Mouse (Mus musculus): ENCODE measurements around the gene Slc38a2. TPM values are rescaled to one million over a fixed set of nuclear protein-coding genes. Genes with fewer than 3 reads are reported as not detected.

The Slc38a2 gene
- polyA plus RNA-seq, 1 experiment from 2014 or later = 148 TPM

DNA sequence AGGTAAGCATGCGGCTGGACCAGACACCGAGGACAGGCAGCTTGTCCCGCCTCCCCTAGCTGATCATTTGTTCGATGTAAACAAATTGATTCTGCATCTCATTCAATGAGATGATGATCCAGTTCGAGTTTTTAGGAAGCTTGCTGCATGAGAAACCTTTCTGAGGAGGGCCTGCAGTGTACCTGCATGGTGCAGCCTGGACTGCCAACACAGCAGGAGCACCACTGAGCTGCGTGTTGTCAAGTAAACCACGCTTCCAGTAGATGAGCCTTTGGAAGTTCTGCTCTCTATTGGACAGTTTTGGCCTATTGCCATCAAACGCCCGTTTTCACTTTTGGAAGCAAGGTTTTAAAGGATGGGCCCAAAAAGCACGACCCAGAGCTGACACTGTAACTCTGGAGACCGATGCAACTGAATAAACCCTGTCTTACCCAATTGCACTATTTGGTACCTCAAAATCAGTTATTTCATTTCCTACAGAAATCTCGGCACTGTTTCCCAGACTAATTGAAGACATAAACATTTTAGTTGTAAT lies 10.7 kb downstream of the Slc38a2 start:
- POLR2A ChIA-PET = no interaction called here
- no peak for DNase-seq (ENCODE audit: low read depth, low spot score)
- CTCF ChIA-PET = interaction anchor here (0.6 to 1.7 kb wide), 2 partner anchors 22 to 157 kb away, joined by 3 read pairs; no protein-coding TSS in a partner anchor
- in situ Hi-C loops (cut with MboI; ENCODE audit: low pct_unique_long_range_greater_than_20kb) = no loop called here
- TF ChIP-seq CTCF (IDR thresholded peaks at IDR 0.05) = no peak
- H3K27me3 ChIP-seq = no peaks in the 10 kb centered on the region
- ATAC-seq = no peak

DNA sequence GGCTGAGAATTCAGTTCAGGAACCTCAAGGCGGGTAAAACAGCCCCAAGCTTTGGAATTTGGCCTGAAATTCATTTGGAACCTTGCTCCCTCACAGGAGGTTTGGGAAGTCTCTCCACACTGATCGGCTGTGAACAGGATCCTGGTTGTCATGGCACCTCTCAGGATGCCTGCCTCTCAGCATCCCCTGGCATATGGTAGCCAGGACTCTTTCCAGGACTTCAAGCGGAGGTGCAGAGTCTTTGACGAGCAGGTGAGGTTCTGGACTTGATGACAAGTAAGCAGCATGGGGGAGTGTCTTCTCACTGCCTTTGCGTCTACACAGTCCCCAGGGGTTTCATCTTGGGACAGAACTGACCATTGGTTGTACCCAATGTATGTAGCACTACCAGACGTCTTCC lies 11.5 kb downstream of the Slc38a2 start:
- ChIA-PET POLR2A (no interaction called here), CTCF (interaction anchor here (1.4 to 1.7 kb wide), 2 partner anchors 21 to 249 kb away, joined by 3 to 5 read pairs; no protein-coding TSS in a partner anchor)
- no peak for TF ChIP-seq CTCF (IDR thresholded peaks at IDR 0.05)
- in situ Hi-C loops (cut with MboI; ENCODE audit: low pct_unique_long_range_greater_than_20kb) = no loop called here
- DNase-seq (ENCODE audit: low read depth, low spot score) (no peak), ATAC-seq (no peak)
- H3K27me3 ChIP-seq = no peaks in the 10 kb centered on the region

DNA sequence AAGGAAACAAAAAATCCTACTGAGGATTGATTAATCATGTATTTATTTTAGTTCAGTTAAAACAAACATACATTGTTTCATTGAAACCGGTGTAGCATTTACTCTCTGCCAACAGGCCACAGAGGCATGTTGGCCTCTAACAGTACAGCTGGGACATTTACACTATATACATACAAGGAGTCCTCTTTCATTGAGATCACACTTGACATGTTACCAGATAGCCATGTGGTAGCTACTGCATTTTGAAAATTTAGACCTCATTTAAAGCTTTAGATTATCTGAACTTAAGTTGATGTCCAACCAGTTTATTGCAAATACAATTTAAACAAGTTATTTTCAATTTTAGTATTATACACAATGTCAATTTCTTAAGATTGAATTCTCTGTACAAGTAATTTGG lies 12.2 kb downstream of the Slc38a2 start:
- no peak for TF ChIP-seq CTCF (IDR thresholded peaks at IDR 0.05)
- no peak for DNase-seq (ENCODE audit: low read depth, low spot score)
- CTCF ChIA-PET = interaction anchor here (1.4 to 1.6 kb wide), 2 partner anchors 135 to 249 kb away, joined by 4 to 5 read pairs; no protein-coding TSS in a partner anchor
- in situ Hi-C loops (cut with MboI; ENCODE audit: low pct_unique_long_range_greater_than_20kb) = no loop called here
- ATAC-seq = no peak
- no peaks in the 10 kb centered on the region for H3K27me3 ChIP-seq
- POLR2A ChIA-PET = interaction anchor here (2.1 kb wide), 1 partner anchor 10 kb away, joined by 9 read pairs; no protein-coding TSS in a partner anchor

DNA sequence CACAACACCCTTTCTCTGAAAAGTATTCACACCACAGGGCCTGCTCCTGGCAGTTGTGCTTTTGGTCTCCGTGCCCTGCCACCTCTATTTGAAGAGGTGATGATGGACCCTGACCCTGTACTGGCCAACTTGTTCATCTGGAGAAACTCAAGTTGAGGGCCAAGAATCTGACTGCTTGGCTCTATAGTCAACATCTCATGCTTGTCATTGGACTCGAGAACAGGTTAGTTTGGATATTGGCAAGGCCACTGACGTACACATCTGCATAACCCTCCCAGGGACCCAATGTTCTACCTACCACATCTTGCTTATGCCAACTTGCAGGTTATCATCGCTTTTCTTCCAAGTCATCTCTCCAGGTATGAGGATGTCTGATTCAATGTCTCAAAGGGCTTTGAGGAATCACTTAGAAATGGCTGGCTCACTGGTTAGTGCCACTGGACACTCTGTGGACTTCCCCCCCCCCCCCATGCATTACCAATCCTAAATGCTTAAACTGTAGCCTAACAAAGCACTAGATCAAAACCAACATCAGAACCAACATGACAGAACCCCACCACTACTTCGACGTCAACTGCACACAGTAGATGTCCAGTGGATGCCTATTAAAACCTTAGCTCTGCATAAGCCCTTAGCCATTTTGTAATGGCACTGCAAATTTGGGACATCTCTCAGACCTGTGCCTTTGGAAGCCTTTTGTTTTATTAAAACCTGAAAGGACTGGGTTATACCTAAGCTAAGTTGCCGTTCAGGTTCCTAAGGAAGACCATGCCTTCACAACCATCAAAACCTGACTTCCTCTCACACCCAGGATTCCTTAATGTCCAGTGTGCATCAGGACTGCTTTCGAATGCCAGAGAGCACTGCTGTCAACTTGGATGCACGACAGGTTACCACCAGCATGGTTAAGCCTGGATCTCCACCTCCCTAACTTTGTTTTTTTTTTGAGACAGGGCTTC lies 13.1 kb downstream of the Slc38a2 start:
- in situ Hi-C loops (cut with MboI; ENCODE audit: low pct_unique_long_range_greater_than_20kb) = no loop called here
- H3K27me3 ChIP-seq = no peaks in the 10 kb centered on the region
- ChIA-PET CTCF (interaction anchor here (1.4 to 1.6 kb wide), 2 partner anchors 134 to 250 kb away, joined by 4 to 5 read pairs; no protein-coding TSS in a partner anchor), POLR2A (interaction anchor here (0.6 to 2.1 kb wide), 3 partner anchors 9 to 24 kb away, joined by 4 to 9 read pairs (median 4); no protein-coding TSS in a partner anchor)
- no peak for ATAC-seq
- TF ChIP-seq CTCF (IDR thresholded peaks at IDR 0.05) = no peak
- no peak for DNase-seq (ENCODE audit: low read depth, low spot score)

DNA sequence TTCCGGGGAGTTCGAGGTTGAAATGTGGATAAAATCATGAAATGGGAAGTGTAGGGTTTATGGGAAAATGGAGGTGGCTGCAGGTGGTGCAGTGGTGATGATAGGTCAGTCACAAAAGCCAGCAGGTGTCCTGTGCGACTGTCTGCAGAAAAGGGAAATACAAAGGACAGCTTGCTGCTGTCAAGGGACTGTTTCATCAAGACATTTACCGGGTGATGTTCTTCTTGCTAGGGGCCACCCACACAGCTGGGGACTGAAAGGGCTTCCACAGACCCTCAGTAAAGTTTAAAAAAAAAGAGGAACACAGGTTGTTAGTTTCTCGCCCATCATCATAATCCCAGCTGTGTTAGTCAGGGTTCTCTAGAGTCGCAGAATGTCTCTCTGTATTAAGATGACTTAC lies 14.3 kb downstream of the Slc38a2 start:
- H3K27me3 ChIP-seq = no peaks in the 10 kb centered on the region
- in situ Hi-C loops (cut with MboI; ENCODE audit: low pct_unique_long_range_greater_than_20kb) = no loop called here
- TF ChIP-seq CTCF (IDR thresholded peaks at IDR 0.05) = no peak
- ATAC-seq (no peak), DNase-seq (ENCODE audit: low read depth, low spot score) (no peak)
- ChIA-PET CTCF (interaction anchor here (0.6 to 1.6 kb wide), 3 partner anchors 9 to 1152 kb away, joined by 3 read pairs; no protein-coding TSS in a partner anchor), POLR2A (interaction anchor here (0.6 kb wide), 1 partner anchor 220 kb away, joined by 3 read pairs; no protein-coding TSS in a partner anchor)

DNA sequence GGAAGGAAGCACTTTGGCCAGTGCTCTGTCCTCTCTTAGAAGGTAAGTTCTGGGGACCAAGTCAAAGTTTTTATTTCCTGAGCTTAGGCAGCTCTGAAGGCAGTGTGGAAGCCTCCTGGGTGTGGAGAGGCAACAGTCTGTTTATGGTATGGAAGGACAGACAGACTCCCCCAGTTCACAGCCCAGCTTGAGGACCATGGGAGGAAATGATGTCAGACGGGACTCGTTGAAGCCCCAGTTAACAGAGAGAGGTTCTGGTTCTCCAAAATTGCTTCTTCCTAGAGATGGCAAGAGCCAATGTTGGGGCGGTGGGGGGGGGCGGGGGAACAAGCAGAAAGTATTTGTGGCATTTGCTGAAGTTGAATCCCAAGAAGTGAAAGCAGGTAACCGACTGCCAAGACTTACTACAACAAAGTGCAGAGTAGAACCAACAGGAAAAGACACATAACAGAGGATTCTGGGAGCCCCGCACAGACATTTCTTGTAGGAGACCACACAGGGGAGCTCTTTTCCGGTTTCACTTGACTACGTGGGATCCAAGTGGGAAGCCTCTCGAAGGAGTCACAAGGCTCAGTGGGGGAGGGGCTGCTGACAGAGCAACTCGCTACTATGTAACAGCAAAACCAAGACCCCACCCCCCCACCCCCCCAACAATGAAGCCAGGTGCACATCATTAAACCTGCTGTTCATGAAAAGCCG lies 15.2 kb downstream of the Slc38a2 start:
- in situ Hi-C loops (cut with MboI; ENCODE audit: low pct_unique_long_range_greater_than_20kb) = no loop called here
- ChIA-PET CTCF (interaction anchor here (1.6 kb wide), 1 partner anchor 46 kb away, joined by 3 read pairs; no protein-coding TSS in a partner anchor), POLR2A (interaction anchor here (0.7 kb wide), 1 partner anchor 221 kb away, joined by 3 read pairs; no protein-coding TSS in a partner anchor)
- DNase-seq (ENCODE audit: low read depth, low spot score) = no peak
- no peaks in the 10 kb centered on the region for H3K27me3 ChIP-seq
- no peak for TF ChIP-seq CTCF (IDR thresholded peaks at IDR 0.05)
- ATAC-seq = no peak

DNA sequence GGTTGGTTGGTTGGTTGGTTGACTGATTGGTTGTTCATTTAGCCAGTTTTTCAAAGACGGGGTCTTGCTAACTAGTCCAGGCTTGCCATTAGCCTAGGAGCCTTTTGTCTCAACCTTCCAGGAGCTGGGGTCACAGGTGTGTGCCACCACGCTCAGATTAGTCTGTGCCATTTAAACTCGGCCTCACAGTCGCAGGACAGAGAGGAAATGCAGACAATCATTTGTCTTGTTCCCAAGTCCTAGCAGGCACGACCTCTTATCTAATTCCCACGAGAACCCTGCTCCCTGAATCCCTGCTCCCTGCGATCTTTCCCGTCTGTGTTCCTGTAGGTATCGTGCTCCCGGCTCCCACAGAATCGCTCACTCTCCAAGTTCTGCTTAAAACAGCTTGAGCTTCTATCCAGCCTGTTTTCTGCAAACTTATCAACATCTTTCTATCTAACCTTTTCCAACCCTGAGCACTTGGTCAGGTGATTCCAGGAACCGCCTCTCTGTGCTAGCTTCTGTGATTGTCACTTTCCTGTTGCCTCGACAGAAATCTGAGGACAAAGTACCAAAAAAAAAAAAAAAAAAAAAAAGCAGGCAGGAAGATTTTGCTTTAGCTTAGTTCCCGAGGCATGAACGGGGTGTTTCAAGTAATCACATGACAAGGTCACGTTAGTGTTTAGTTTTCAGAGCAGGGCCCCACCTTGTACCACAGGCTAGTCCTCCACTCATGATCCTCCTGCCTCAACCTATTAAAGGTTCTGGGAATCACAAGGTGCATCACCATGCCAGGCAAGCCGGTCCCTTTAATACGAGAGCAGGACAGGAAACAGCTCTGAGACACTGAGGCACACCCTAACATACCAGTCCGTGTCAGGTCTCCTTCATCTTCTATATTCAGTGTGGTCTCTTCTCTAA lies 20.4 kb downstream of the Slc38a2 start:
- DNase-seq (ENCODE audit: low read depth, low spot score) = no peak
- no peak for TF ChIP-seq CTCF (IDR thresholded peaks at IDR 0.05)
- in situ Hi-C loops (cut with MboI; ENCODE audit: low pct_unique_long_range_greater_than_20kb) = no loop called here
- ChIA-PET CTCF (interaction anchor here (1.6 to 1.7 kb wide), 2 partner anchors 12 to 13 kb away, joined by 3 read pairs; no protein-coding TSS in a partner anchor), POLR2A (interaction anchor here (1.3 kb wide), 1 partner anchor 17 kb away, joined by 3 read pairs; no protein-coding TSS in a partner anchor)
- no peak for ATAC-seq
- H3K27me3 ChIP-seq = no peaks in the 10 kb centered on the region

DNA sequence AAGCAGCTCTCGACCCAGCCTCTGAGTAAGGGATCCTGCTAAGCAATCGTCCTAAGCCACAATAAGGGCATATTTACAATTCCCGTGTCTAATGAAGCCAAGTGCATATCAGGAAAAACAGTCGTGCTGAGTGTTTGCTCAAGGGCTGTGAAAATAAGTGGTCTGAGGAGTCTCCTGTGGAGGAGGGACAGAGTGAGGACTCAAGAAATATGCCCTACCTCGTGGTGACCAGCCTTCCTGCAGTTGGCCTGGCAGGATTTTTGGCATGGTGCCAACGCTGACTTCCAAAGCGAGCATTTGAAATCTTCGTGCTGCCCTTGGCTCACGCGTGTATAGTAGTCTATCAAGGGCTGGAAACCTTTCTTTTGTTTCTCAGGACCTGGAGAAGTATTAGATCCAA lies 23.0 kb downstream of the Slc38a2 start:
- DNase-seq (ENCODE audit: low read depth, low spot score) = no peak
- ATAC-seq = no peak
- ChIA-PET CTCF (interaction anchor here (1.2 to 1.9 kb wide), 2 partner anchors 11 to 260 kb away, joined by 3 to 7 read pairs; no protein-coding TSS in a partner anchor), POLR2A (interaction anchor here (1.6 kb wide), 1 partner anchor 14 kb away, joined by 5 read pairs; no protein-coding TSS in a partner anchor)
- H3K27me3 ChIP-seq = no peaks in the 10 kb centered on the region
- TF ChIP-seq CTCF (IDR thresholded peaks at IDR 0.05) = no peak
- in situ Hi-C loops (cut with MboI; ENCODE audit: low pct_unique_long_range_greater_than_20kb) = no loop called here

DNA sequence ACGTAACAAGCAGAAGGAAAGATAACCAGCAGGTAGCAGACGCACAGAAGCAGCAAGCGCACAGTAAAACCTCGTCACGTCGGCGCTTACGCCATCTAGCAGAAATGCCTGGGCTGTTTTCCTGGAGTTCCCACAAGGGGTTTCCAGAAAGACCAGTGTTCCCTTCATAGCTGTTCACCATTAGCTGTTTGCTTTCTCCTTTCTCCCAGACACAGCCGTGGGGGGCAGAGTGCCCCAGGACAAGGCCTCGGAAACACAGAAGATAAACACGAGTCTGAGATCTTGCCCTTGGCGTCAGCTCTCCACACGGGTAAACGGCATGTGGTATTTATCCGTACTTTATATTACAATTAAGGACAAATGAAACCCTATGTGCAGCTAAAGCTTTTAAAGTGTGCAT lies 23.8 kb downstream of the Slc38a2 start:
- H3K27me3 ChIP-seq = no peaks in the 10 kb centered on the region
- no peak for DNase-seq (ENCODE audit: low read depth, low spot score)
- ChIA-PET POLR2A (interaction anchor here (1.6 kb wide), 1 partner anchor 15 kb away, joined by 5 read pairs; no protein-coding TSS in a partner anchor), CTCF (interaction anchor here (1.2 kb wide), 2 partner anchors 9 to 261 kb away, joined by 3 to 5 read pairs; no protein-coding TSS in a partner anchor)
- no peak for TF ChIP-seq CTCF (IDR thresholded peaks at IDR 0.05)
- no peak for ATAC-seq
- in situ Hi-C loops (cut with MboI; ENCODE audit: low pct_unique_long_range_greater_than_20kb) = no loop called here
